Mouse (Mus musculus) hindbrain, embryonic 12.5 days (tissue): ENCODE data around the gene Zfp346. TPM values are rescaled to one million over a fixed set of nuclear protein-coding genes. Genes with fewer than 3 reads are reported as not detected.

Source experiments
- ATAC-seq: fragments of 200-750 bp; cut with Nextera tagmentation; 2 replicates; pipeline ENCODE4 v1.8.0; 2017; ENCODE audit warnings: moderate TSS enrichment; ENCODE audit not compliant: low FRiP score
- H3K27ac ChIP-seq: fragments of 300-500 bp; sonication (generic); 2 replicates; pipeline ENCODE4 v1.5.1; 2016; ENCODE audit warnings: mild to moderate bottlenecking
- H3K27me3 ChIP-seq: fragments of 300-500 bp; sonication (generic); 2 replicates; pipeline ENCODE4 v1.6.1; 2016; ENCODE audit warnings: mild to moderate bottlenecking
- H3K36me3 ChIP-seq: fragments of 300-500 bp; sonication (generic); 2 replicates; pipeline ENCODE4 v1.6.1; 2016; ENCODE audit warnings: mild to moderate bottlenecking
- H3K4me1 ChIP-seq: fragments of 300-500 bp; sonication (generic); 2 replicates; pipeline ENCODE4 v1.6.1; 2016
- H3K4me2 ChIP-seq: fragments of 300-500 bp; sonication (generic); replicated peaks from 2 replicates; pipeline ENCODE4 v1.6.1; 2016; ENCODE audit warnings: mild to moderate bottlenecking
- H3K4me3 ChIP-seq: fragments of 300-500 bp; sonication (generic); 2 replicates; pipeline ENCODE4 v1.5.1; 2016; ENCODE audit warnings: mild to moderate bottlenecking
- H3K9ac ChIP-seq: fragments of 300-500 bp; sonication (generic); 2 replicates; pipeline ENCODE4 v1.6.1; 2016; ENCODE audit warnings: mild to moderate bottlenecking, moderate library complexity
- H3K9me3 ChIP-seq: fragments of 300-500 bp; sonication (generic); replicated peaks from 2 replicates; pipeline ENCODE4 v1.6.1; 2016; ENCODE audit warnings: mild to moderate bottlenecking
- WGBS: fragments of 180-500 bp; shearing (Covaris S2); methylation state at CpG from one replicate; pipeline ENCODE4 v1.1.7; 2016; 5-methylcytosine and 5-hydroxymethylcytosine counted together
- polyA plus RNA-seq: library from polyadenylated mRNA; unstranded; fragments of >200 nt; fragmentation: Nextera tagmentation; extraction: Ambion mirVana; gene quantifications from 2 replicates; pipeline ENCODE4 v1.2.1, GENCODE M21; 2016

Gene Zfp346
- polyA plus RNA-seq, 1 experiment from 2014 or later = 25.5 TPM

GRCm38 (mm10) chr13:55178556-55178955, 73.4 kb downstream of the Zfp346 start:
- Histone ChIP-seq H3K9me3 (no peaks in the 10 kb centered on the region), H3K27ac (no peak overlapping the region), H3K4me3 (no peak overlapping the region), H3K9ac (no peak overlapping the region), H3K4me1 (0 out of 2 replicates have a peak, but pooled peaks cover 5% of the 10 kb centered on the region), H3K36me3 (no peaks in the 10 kb centered on the region), H3K4me2 (no peak overlapping the region), H3K27me3 (no peaks in the 10 kb centered on the region)
- WGBS = 41% methylated on average over 2 of the region's 2 CpGs
- ATAC-seq = peak; percentile 56

- Histone ChIP-seq H3K27me3 (no peaks in the 10 kb centered on the region), H3K9me3 (no peaks in the 10 kb centered on the region), H3K4me3 (no peak overlapping the region), H3K27ac (no peak overlapping the region), H3K4me1 (0 out of 2 replicates have a peak, but pooled peaks cover 5% of the 10 kb centered on the region), H3K4me2 (no peak overlapping the region), H3K9ac (no peak overlapping the region), H3K36me3 (no peaks in the 10 kb centered on the region)
- ATAC-seq = no peak
- WGBS = 89% methylated on average over 3 of the region's 3 CpGs
These were observed 74.5 kb downstream of the Zfp346 start for GRCm38 (mm10) chr13:55179591-55179990.

GRCm38 (mm10) chr13:55181786-55182172, 76.7 kb downstream of the Zfp346 start:
- no peak for ATAC-seq
- 0 out of 2 replicates have a peak, but pooled peaks cover 5% of the 10 kb centered on the region for H3K4me1 ChIP-seq
- H3K9ac ChIP-seq = no peak overlapping the region
- no peak overlapping the region for H3K4me3 ChIP-seq
- no peaks in the 10 kb centered on the region for H3K9me3 ChIP-seq
- H3K27me3 ChIP-seq = no peaks in the 10 kb centered on the region
- H3K36me3 ChIP-seq = no peaks in the 10 kb centered on the region
- peak overlapping the region; percentile 47 for H3K4me2 ChIP-seq
- H3K27ac ChIP-seq = no peak overlapping the region
- 68% methylated on average over 2 of the region's 2 CpGs for WGBS

- Histone ChIP-seq H3K9ac (peak overlapping the region; percentile 23; the same call in 1 of the 2 replicates), H3K27ac (peak overlapping the region; percentile 32), H3K4me2 (peak overlapping the region; percentile 47), H3K9me3 (no peaks in the 10 kb centered on the region), H3K4me3 (peak overlapping the region; percentile 23), H3K36me3 (no peaks in the 10 kb centered on the region), H3K27me3 (no peaks in the 10 kb centered on the region), H3K4me1 (0 out of 2 replicates have a peak, but pooled peaks cover 5% of the 10 kb centered on the region)
- 4% methylated on average over 23 of the region's 23 CpGs for WGBS
- peak; percentile 74 for ATAC-seq
These were observed 77.2 kb downstream of the Zfp346 start for GRCm38 (mm10) chr13:55182173-55182894.

GRCm38 (mm10) chr13:55183382-55183781, 78.3 kb downstream of the Zfp346 start:
- Histone ChIP-seq H3K27me3 (no peaks in the 10 kb centered on the region), H3K9me3 (no peaks in the 10 kb centered on the region), H3K27ac (no peak overlapping the region), H3K4me3 (no peak overlapping the region), H3K4me1 (0 out of 2 replicates have a peak, but pooled peaks cover 5% of the 10 kb centered on the region), H3K36me3 (no peaks in the 10 kb centered on the region), H3K4me2 (no peak overlapping the region), H3K9ac (no peak overlapping the region)
- 87% methylated on average over 6 of the region's 6 CpGs for WGBS
- ATAC-seq = no peak

Other genes with a start within 250 kb of the Zfp346 start
- 5.8 and 6.1 TPM in 2 replicates for gene Unc5a, start 155.9 kb upstream of the Zfp346 start, polyA plus RNA-seq
- 0.87 and 0.91 TPM in 2 replicates for gene Hk3, start 83.9 kb upstream of the Zfp346 start, polyA plus RNA-seq
- gene Uimc1, start 5.0 kb upstream of the Zfp346 start, polyA plus RNA-seq = 23.1 and 25.3 TPM in 2 replicates
- gene Gm17617, start 28.2 kb downstream of the Zfp346 start, polyA plus RNA-seq = not detected in 2 replicates
- gene Fgfr4, start 47.3 kb downstream of the Zfp346 start, polyA plus RNA-seq = 2.7 and 2.9 TPM in 2 replicates
- gene Nsd1, start 104.5 kb downstream of the Zfp346 start, polyA plus RNA-seq = 78.7 and 81.6 TPM in 2 replicates
- 310 and 344 TPM in 2 replicates for gene Prelid1, start 215.2 kb downstream of the Zfp346 start, polyA plus RNA-seq
- gene Rab24, start 216.6 kb downstream of the Zfp346 start, polyA plus RNA-seq = 101 and 105 TPM in 2 replicates
- gene Mxd3, start 224.5 kb downstream of the Zfp346 start, polyA plus RNA-seq = 22.2 and 24.3 TPM in 2 replicates